Mouse (Mus musculus): Measurements from ENCODE around the gene Sik3. TPM values are rescaled to one million over a fixed set of nuclear protein-coding genes. Genes with fewer than 3 reads are reported as not detected.
"Not testable (repeated sequence)": the region's sequence is repeated elsewhere in the genome, so short reads cannot be mapped to it uniquely, and the experiment has no call there.

The Sik3 gene
- polyA plus RNA-seq, 1 experiment from 2014 or later = 9.6 TPM

DNA sequence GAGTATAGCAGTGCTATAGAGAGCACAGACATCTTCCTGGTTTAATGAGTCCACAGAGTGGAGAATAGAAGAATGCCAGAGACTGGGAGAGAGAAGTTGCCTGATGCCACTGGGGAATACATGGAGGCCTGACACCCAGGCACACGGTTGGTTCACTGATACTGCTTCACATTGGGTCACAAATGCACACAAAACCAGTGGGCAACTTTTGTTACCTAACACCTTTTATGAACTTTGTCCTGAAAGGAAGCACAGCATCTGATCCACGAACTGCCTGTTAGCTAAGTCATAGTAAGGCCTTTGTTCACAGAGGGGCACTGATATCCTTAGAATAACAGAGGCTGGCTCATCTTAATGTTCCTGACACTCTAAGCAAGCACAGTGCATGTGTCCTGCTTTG is 116.6 kb downstream of the Sik3 start:
- H3K9ac ChIP-seq (ENCODE audit: low read length) = no peak overlapping the region
- 74% methylated on average over 2 of the region's 2 CpGs for WGBS
- DNase-seq (ENCODE audit: low spot score) = no peak

DNA sequence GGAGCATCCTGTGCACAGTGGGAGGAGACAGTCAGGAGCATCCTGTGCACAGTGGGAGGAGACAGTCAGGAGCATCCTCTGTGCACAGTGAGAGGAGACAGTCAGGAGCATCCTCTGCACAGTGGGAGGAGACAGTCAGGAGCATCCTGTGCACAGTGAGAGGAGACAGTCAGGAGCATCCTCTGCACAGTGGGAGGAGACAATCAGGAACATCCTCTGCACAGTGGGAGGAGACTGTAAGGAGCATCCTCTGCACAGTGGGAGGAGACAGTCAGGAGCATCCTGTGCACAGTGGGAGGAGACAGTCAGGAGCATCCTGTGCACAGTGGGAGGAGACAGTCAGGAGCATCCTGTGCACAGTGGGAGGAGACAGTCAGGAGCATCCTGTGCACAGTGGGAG is 120.2 kb downstream of the Sik3 start:
- not testable (repeated sequence) for H3K9me3 ChIP-seq (ENCODE audit: control insufficient read depth, low read length); H3K4me2 ChIP-seq (ENCODE audit: low read length); H3K4me3 ChIP-seq (ENCODE audit: low read depth, low read length); DNase-seq (ENCODE audit: low spot score); H3K9ac ChIP-seq (ENCODE audit: low read length); ATAC-seq (replicated peaks; ENCODE audit: low FRiP score, low TSS enrichment, low read depth); H3K27me3 ChIP-seq (replicated peaks; ENCODE audit: control insufficient read depth, insufficient read depth, low read length); H3K4me1 ChIP-seq (replicated peaks; ENCODE audit: control insufficient read depth, insufficient read depth, low read length); H3K27ac ChIP-seq (ENCODE audit: low read depth)
- H3K36me3 ChIP-seq (ENCODE audit: control insufficient read depth, insufficient read depth, low read length) = peaks cover 10% of the 10 kb centered on the region

More for the DNA sequence above, 116.6 kb downstream of the Sik3 start:
- peaks cover 24% of the 10 kb centered on the region for H3K36me3 ChIP-seq (ENCODE audit: control insufficient read depth, insufficient read depth, low read length)
- H3K27ac ChIP-seq (ENCODE audit: low read depth) = no peak overlapping the region
- no peak overlapping the region for H3K4me3 ChIP-seq (ENCODE audit: low read depth, low read length)
- no peaks in the 10 kb centered on the region for H3K27me3 ChIP-seq (replicated peaks; ENCODE audit: control insufficient read depth, insufficient read depth, low read length)
- ATAC-seq (replicated peaks; ENCODE audit: low FRiP score, low TSS enrichment, low read depth) = no peak
- peaks cover 8% of the 10 kb centered on the region; the same call in 1 of the 2 replicates for H3K4me1 ChIP-seq (replicated peaks; ENCODE audit: control insufficient read depth, insufficient read depth, low read length)
- no peak overlapping the region for H3K4me2 ChIP-seq (ENCODE audit: low read length)
- H3K9me3 ChIP-seq (ENCODE audit: control insufficient read depth, low read length) = no peaks in the 10 kb centered on the region

DNA sequence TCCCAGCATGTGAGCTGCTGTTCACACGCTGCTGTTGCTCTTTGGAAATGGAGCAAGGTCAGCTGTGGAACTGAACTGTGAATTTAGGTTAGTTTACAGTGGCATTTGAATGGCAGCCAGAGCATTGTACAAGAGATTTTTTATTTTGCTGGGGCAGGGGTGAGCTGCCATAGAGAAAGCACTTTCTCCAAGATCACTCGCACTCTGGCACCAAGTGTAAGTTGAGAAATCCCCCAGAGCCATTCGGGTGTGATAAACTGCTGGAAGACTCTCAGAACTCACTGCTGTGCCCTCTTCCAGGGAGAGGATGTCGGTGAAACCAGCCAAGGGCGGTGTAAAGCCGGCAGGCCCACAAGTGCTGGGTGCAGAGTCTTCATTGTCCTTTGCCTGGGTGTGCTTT is 126.2 kb downstream of the Sik3 start:
- DNase-seq (ENCODE audit: low spot score) (no peak), ATAC-seq (replicated peaks; ENCODE audit: low FRiP score, low TSS enrichment, low read depth) (no peak)
- no peak overlapping the region for H3K4me2 ChIP-seq (ENCODE audit: low read length)
- no peak overlapping the region for H3K9ac ChIP-seq (ENCODE audit: low read length)
- 90% methylated on average over 6 of the region's 6 CpGs for WGBS
- H3K4me3 ChIP-seq (ENCODE audit: low read depth, low read length) = no peak overlapping the region
- H3K27me3 ChIP-seq (replicated peaks; ENCODE audit: control insufficient read depth, insufficient read depth, low read length) = no peaks in the 10 kb centered on the region
- no peaks in the 10 kb centered on the region for H3K36me3 ChIP-seq (ENCODE audit: control insufficient read depth, insufficient read depth, low read length)
- H3K27ac ChIP-seq (ENCODE audit: low read depth) = no peak overlapping the region
- no peaks in the 10 kb centered on the region for H3K9me3 ChIP-seq (ENCODE audit: control insufficient read depth, low read length)
- H3K4me1 ChIP-seq (replicated peaks; ENCODE audit: control insufficient read depth, insufficient read depth, low read length) = no peaks in the 10 kb centered on the region

DNA sequence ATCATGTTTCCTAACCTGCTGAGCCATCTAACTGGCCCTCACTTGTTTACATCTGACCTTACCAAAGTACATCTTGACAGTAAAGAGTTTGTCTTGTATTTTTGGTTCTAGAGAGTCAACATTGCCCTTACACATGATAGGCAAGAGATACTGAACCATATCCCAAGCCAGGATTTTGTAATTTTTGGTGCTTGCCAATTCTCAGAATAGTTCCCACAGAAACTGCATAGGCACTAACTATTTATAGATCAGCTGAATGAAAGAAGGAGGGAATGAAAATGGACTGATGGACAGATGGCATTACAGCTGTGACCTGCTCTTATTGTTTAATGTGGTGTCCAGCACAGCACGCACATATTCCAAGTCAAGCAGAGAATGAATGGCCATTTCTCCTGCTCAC is 128.2 kb downstream of the Sik3 start:
- Histone ChIP-seq H3K9me3 (ENCODE audit: control insufficient read depth, low read length) (no peaks in the 10 kb centered on the region), H3K4me2 (ENCODE audit: low read length) (no peak overlapping the region), H3K36me3 (ENCODE audit: control insufficient read depth, insufficient read depth, low read length) (no peaks in the 10 kb centered on the region), H3K27me3 (replicated peaks; ENCODE audit: control insufficient read depth, insufficient read depth, low read length) (no peaks in the 10 kb centered on the region), H3K9ac (ENCODE audit: low read length) (no peak overlapping the region), H3K4me3 (ENCODE audit: low read depth, low read length) (no peak overlapping the region), H3K27ac (ENCODE audit: low read depth) (no peak overlapping the region), H3K4me1 (replicated peaks; ENCODE audit: control insufficient read depth, insufficient read depth, low read length) (no peaks in the 10 kb centered on the region)
- ATAC-seq (replicated peaks; ENCODE audit: low FRiP score, low TSS enrichment, low read depth) (no peak), DNase-seq (ENCODE audit: low spot score) (no peak)
- 77% methylated on average over 1 of the region's 1 CpGs for WGBS

DNA sequence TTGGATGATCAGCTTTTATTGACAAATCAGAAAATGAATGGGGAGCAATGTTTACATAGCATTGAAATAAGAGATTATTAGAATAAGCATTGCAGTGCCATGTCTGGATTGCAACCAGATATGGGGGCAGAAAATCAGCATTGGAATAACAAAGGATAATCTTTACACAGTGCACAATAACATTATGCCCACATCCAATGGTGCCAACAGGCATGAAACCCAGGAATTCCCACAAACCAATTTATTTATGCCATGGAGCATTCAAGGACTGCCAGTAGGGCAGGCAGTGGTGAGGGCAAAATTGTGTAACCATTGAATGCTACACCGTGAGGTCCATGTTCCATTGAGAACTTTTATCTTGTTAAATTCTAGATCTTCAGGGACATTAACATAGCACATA is 129.4 kb downstream of the Sik3 start:
- Histone ChIP-seq H3K4me3 (ENCODE audit: low read depth, low read length) (no peak overlapping the region), H3K27ac (ENCODE audit: low read depth) (no peak overlapping the region), H3K4me1 (replicated peaks; ENCODE audit: control insufficient read depth, insufficient read depth, low read length) (no peaks in the 10 kb centered on the region), H3K36me3 (ENCODE audit: control insufficient read depth, insufficient read depth, low read length) (no peaks in the 10 kb centered on the region), H3K9me3 (ENCODE audit: control insufficient read depth, low read length) (no peaks in the 10 kb centered on the region), H3K27me3 (replicated peaks; ENCODE audit: control insufficient read depth, insufficient read depth, low read length) (no peaks in the 10 kb centered on the region), H3K9ac (ENCODE audit: low read length) (no peak overlapping the region), H3K4me2 (ENCODE audit: low read length) (no peak overlapping the region)
- WGBS = 97% methylated on average over 1 of the region's 1 CpGs
- no peak for DNase-seq (ENCODE audit: low spot score)
- no peak for ATAC-seq (replicated peaks; ENCODE audit: low FRiP score, low TSS enrichment, low read depth)

DNA sequence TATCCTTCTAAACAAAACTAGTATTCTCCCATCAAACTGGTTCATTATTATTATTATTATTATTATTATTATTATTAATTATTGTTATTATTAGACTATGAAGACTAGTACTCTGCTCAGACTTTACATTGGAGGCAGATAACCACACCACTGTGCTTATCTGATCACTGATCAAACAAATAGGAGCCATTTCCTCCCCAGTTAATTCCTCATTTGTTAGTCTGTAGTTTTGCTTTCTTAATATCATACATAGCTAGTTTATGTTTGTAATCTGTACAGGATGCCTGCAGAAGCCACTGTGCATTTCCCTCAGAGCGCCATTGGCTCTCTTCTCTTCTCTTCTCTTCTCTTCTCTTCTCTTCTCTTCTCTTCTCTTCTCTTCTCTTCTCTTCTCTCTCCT is 129.9 kb downstream of the Sik3 start:
- no peaks in the 10 kb centered on the region for H3K36me3 ChIP-seq (ENCODE audit: control insufficient read depth, insufficient read depth, low read length)
- WGBS = 95% methylated on average over 1 of the region's 1 CpGs
- H3K4me2 ChIP-seq (ENCODE audit: low read length) = no peak overlapping the region
- DNase-seq (ENCODE audit: low spot score) (no peak), ATAC-seq (replicated peaks; ENCODE audit: low FRiP score, low TSS enrichment, low read depth) (no peak)
- H3K4me3 ChIP-seq (ENCODE audit: low read depth, low read length) = no peak overlapping the region
- no peaks in the 10 kb centered on the region for H3K4me1 ChIP-seq (replicated peaks; ENCODE audit: control insufficient read depth, insufficient read depth, low read length)
- no peak overlapping the region for H3K9ac ChIP-seq (ENCODE audit: low read length)
- no peaks in the 10 kb centered on the region for H3K9me3 ChIP-seq (ENCODE audit: control insufficient read depth, low read length)
- H3K27me3 ChIP-seq (replicated peaks; ENCODE audit: control insufficient read depth, insufficient read depth, low read length) = no peaks in the 10 kb centered on the region
- no peak overlapping the region for H3K27ac ChIP-seq (ENCODE audit: low read depth)

DNA sequence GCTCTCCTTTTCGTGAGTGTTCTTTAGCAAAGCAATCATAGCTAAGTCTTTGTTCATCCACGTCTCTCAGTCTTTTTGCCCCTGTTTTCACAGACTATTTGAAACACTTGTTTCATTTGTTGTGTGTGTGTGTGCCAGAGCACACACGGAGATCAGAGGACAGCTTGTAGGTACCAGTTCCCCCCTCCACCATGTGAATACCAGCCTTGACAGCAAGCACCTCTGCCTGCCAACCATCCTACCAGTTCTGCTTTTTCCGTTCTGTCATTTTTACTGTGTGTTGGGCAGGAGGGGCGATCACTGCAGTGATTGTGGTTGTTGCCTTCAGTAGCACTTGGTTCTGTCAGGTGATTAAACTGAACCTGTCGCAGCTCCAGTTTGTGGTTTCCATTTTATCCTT is 132.4 kb downstream of the Sik3 start:
- WGBS = 81% methylated on average over 6 of the region's 6 CpGs
- Histone ChIP-seq H3K4me1 (replicated peaks; ENCODE audit: control insufficient read depth, insufficient read depth, low read length) (peaks cover 2% of the 10 kb centered on the region), H3K9ac (ENCODE audit: low read length) (no peak overlapping the region), H3K4me3 (ENCODE audit: low read depth, low read length) (no peak overlapping the region), H3K27ac (ENCODE audit: low read depth) (no peak overlapping the region), H3K4me2 (ENCODE audit: low read length) (no peak overlapping the region), H3K27me3 (replicated peaks; ENCODE audit: control insufficient read depth, insufficient read depth, low read length) (no peaks in the 10 kb centered on the region), H3K9me3 (ENCODE audit: control insufficient read depth, low read length) (no peaks in the 10 kb centered on the region), H3K36me3 (ENCODE audit: control insufficient read depth, insufficient read depth, low read length) (no peaks in the 10 kb centered on the region)
- no peak for DNase-seq (ENCODE audit: low spot score)
- ATAC-seq (replicated peaks; ENCODE audit: low FRiP score, low TSS enrichment, low read depth) = no peak

DNA sequence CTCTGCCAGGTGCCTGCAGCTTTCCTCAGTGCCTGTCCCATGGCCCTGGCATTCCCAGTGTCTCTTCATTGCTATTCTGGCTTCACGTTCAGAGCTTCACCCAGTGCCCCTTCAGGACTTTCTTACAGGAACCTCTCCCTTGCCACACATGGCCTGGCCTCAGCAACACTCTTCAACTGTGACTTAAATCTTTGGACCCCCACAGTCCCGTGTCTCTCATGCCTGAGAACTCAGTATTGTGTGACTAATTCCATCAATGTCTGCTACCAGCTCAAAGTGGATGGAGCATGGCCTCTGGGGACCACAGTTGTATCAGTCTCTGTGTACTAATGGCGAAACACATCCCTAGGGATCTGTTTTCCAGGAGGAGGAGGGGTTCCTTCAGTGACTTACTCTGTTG is 133.8 kb downstream of the Sik3 start:
- Histone ChIP-seq H3K4me3 (ENCODE audit: low read depth, low read length) (no peak overlapping the region), H3K9me3 (ENCODE audit: control insufficient read depth, low read length) (no peaks in the 10 kb centered on the region), H3K4me2 (ENCODE audit: low read length) (no peak overlapping the region), H3K27ac (ENCODE audit: low read depth) (no peak overlapping the region), H3K4me1 (replicated peaks; ENCODE audit: control insufficient read depth, insufficient read depth, low read length) (peaks cover 17% of the 10 kb centered on the region), H3K9ac (ENCODE audit: low read length) (no peak overlapping the region), H3K36me3 (ENCODE audit: control insufficient read depth, insufficient read depth, low read length) (no peaks in the 10 kb centered on the region), H3K27me3 (replicated peaks; ENCODE audit: control insufficient read depth, insufficient read depth, low read length) (no peaks in the 10 kb centered on the region)
- WGBS = 76% methylated on average over 3 of the region's 3 CpGs
- DNase-seq (ENCODE audit: low spot score) (no peak), ATAC-seq (replicated peaks; ENCODE audit: low FRiP score, low TSS enrichment, low read depth) (no peak)

DNA sequence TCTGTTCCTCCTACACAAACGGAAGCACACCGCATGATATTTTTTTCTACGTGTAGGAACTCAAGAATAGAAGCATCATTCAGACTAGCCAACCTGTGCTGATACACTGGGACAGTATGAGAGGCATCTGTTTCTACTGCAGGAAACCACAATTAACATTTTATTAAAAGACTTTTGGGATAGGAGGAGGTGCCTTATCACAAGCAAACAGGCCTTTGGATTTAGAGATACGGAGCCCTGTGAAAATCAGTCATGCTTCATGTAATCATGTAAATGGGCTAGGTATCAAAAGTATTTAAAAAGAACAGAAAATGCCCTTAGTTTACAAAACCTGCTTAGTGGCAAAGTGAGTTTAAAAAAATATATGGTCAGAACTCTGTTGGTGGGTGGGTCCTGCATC is 136.1 kb downstream of the Sik3 start:
- DNase-seq (ENCODE audit: low spot score) = no peak
- H3K27ac ChIP-seq (ENCODE audit: low read depth) = no peak overlapping the region
- H3K4me3 ChIP-seq (ENCODE audit: low read depth, low read length) = no peak overlapping the region
- no peaks in the 10 kb centered on the region for H3K36me3 ChIP-seq (ENCODE audit: control insufficient read depth, insufficient read depth, low read length)
- H3K9ac ChIP-seq (ENCODE audit: low read length) = no peak overlapping the region
- H3K9me3 ChIP-seq (ENCODE audit: control insufficient read depth, low read length) = no peaks in the 10 kb centered on the region
- WGBS = 89% methylated on average over 4 of the region's 4 CpGs
- peaks cover 28% of the 10 kb centered on the region for H3K4me1 ChIP-seq (replicated peaks; ENCODE audit: control insufficient read depth, insufficient read depth, low read length)
- H3K27me3 ChIP-seq (replicated peaks; ENCODE audit: control insufficient read depth, insufficient read depth, low read length) = no peaks in the 10 kb centered on the region
- ATAC-seq (replicated peaks; ENCODE audit: low FRiP score, low TSS enrichment, low read depth) = no peak
- no peak overlapping the region for H3K4me2 ChIP-seq (ENCODE audit: low read length)

Measured in intestine, embryonic 14.5 days (tissue).